Mouse (Mus musculus) hindbrain, embryonic 11.5 days (tissue): ENCODE results near the gene Clec2g. TPM values are rescaled to one million over a fixed set of nuclear protein-coding genes. Genes with fewer than 3 reads are reported as not detected.
A peak's percentile ranks its signal among the peaks of the same experiment; 100 is the strongest.
"Not testable (repeated sequence)": the region's sequence is repeated elsewhere in the genome, so short reads cannot be mapped to it uniquely, and the experiment has no call there.

ENCODE experiments used
- ATAC-seq: fragments of 200-750 bp; cut with Nextera tagmentation; 2 replicates; pipeline ENCODE4 v1.8.0; 2017; ENCODE audit warnings: mild to moderate bottlenecking, moderate TSS enrichment, moderate library complexity; ENCODE audit not compliant: low FRiP score
- DNase-seq: peaks from one replicate; pipeline ENCODE4 v3.0.0-alpha.2; 2015; ENCODE audit warnings: low spot score
- H3K27ac ChIP-seq: fragments of 300-500 bp; sonication (generic); 2 replicates; pipeline ENCODE4 v1.5.1; 2014; ENCODE audit warnings: mild to moderate bottlenecking, low read depth, low read length
- H3K27me3 ChIP-seq: fragments of 300-500 bp; sonication (generic); 2 replicates; pipeline ENCODE4 v1.6.1; 2014; ENCODE audit warnings: mild to moderate bottlenecking, low read length, moderate library complexity, mixed read lengths; ENCODE audit not compliant: control insufficient read depth, insufficient read depth
- H3K36me3 ChIP-seq: fragments of 300-500 bp; sonication (generic); 2 replicates; pipeline ENCODE4 v1.6.1; 2014; ENCODE audit warnings: mild to moderate bottlenecking, low read length, moderate library complexity, mixed read lengths; ENCODE audit not compliant: control insufficient read depth, insufficient read depth
- H3K4me1 ChIP-seq: fragments of 300-500 bp; sonication (generic); replicated peaks from 2 replicates; pipeline ENCODE4 v1.6.1; 2014; ENCODE audit warnings: low read length, mixed read lengths; ENCODE audit not compliant: control insufficient read depth, insufficient read depth
- H3K4me2 ChIP-seq: fragments of 300-500 bp; sonication (generic); replicated peaks from 2 replicates; pipeline ENCODE4 v1.6.1; 2014; ENCODE audit warnings: mild to moderate bottlenecking, low read depth, low read length
- H3K4me3 ChIP-seq: fragments of 300-500 bp; sonication (generic); 2 replicates; pipeline ENCODE4 v1.5.1; 2014; ENCODE audit warnings: low read depth, low read length
- H3K9ac ChIP-seq: fragments of 300-500 bp; sonication (generic); 2 replicates; pipeline ENCODE4 v1.6.1; 2014; ENCODE audit warnings: low read depth, low read length
- H3K9me3 ChIP-seq: fragments of 300-500 bp; sonication (generic); 2 replicates; pipeline ENCODE4 v1.6.1; 2016; ENCODE audit warnings: low read length; ENCODE audit not compliant: control insufficient read depth
- WGBS: fragments of 180-500 bp; shearing (Covaris S2); extraction: QIAGEN DNeasy Blood & Tissue Kit; methylation state at CpG from one replicate; pipeline ENCODE4 v1.1.7; 2014; 5-methylcytosine and 5-hydroxymethylcytosine counted together
- polyA plus RNA-seq: library from polyadenylated mRNA; unstranded; fragments of >200 nt; fragmentation: Nextera tagmentation; extraction: Ambion mirVana; gene quantifications from 2 replicates; pipeline ENCODE4 v1.2.1, GENCODE M21; 2014

The Clec2g gene
- polyA plus RNA-seq, 1 experiment from 2014 or later, result not detected

DNA sequence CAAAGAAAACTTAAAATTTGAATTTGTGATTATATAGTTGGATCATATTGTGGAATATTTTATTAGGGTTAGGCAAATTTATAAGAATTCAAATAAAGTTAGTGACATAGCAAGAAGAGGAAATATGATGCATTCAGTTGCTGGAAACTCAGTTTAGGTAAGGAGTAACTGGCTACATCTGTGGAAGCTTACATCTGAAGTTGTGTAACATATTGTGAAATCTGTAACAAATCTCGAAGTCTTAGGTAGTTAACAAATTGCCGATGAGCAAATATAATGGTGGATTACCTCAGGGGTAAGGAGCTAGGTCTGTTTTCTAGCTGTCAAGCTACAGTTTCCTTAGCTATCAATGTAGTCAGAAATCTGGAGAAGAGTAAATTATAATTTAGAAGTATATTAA, 16.9 kb upstream of the Clec2g start:
- Histone ChIP-seq H3K9me3 (no peaks in the 10 kb centered on the region), H3K27me3 (no peaks in the 10 kb centered on the region), H3K4me3 (no peak overlapping the region), H3K36me3 (no peaks in the 10 kb centered on the region), H3K4me1 (no peaks in the 10 kb centered on the region), H3K27ac (no peak overlapping the region), H3K9ac (no peak overlapping the region), H3K4me2 (no peak overlapping the region)
- no peak for DNase-seq
- no peak for ATAC-seq
- 90% methylated on average over 2 of the region's 2 CpGs for WGBS

- H3K27ac ChIP-seq, result no peak overlapping the region
- WGBS, result 74% methylated on average over 2 of the region's 2 CpGs
- H3K4me1 ChIP-seq, result no peaks in the 10 kb centered on the region
- no peak overlapping the region for H3K4me2 ChIP-seq
- H3K9me3 ChIP-seq, result no peaks in the 10 kb centered on the region
- H3K9ac ChIP-seq, result no peak overlapping the region
- H3K36me3 ChIP-seq, result no peaks in the 10 kb centered on the region
- DNase-seq (peak; percentile 8), ATAC-seq (no peak)
- no peak overlapping the region for H3K4me3 ChIP-seq
- no peaks in the 10 kb centered on the region for H3K27me3 ChIP-seq
Measured at GRCm38 (mm10) chr6:128933050-128933449, 1.1 kb upstream of the Clec2g start.

DNA sequence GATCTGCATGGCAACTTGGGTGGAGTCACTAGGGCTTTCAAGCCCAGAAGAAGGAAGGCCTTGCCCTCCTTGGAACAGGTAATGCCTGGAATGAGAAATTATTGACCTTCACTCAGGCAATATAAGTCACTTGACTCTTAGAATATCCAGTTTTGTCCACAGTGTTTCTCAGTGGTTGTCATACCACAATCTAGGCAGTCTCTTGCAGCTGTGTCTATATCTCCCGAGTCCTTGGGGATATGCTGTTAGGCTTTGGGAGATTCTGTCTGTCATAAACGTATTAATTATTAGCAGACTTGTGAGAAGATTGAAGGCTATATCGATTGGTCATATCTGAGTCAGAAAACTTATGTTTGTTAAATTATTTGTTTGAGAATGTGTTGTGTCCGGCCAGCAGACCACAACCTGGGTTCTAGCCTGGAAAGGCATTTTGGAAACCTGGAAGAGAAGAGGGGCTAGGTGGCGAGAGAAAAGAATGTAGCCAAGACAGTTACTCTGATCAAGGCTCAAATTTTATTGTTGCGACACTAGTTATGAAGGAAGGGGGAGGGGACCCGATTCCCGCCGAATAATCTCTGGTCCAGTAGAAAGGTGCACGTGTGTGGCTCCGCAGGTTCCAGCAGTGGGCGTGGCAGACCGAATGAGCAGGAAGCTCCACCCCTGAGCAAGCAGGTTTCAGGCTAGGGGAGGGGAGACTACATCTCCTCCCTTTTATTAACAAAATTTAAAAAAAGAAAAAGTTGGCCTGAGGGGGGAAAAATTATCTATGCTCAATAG, 1.9 kb downstream of the Clec2g start:
- H3K4me3 ChIP-seq, H3K4me2 ChIP-seq, DNase-seq, H3K27ac ChIP-seq, H3K9me3 ChIP-seq, ATAC-seq, H3K9ac ChIP-seq, H3K27me3 ChIP-seq, H3K36me3 ChIP-seq, H3K4me1 ChIP-seq: not testable (repeated sequence)
- WGBS, result 90% methylated on average over 4 of the region's 13 CpGs

- no peak overlapping the region for H3K9ac ChIP-seq
- no peaks in the 10 kb centered on the region for H3K27me3 ChIP-seq
- H3K4me2 ChIP-seq, result no peak overlapping the region
- H3K4me3 ChIP-seq, result no peak overlapping the region
- no peak for DNase-seq
- H3K36me3 ChIP-seq, result no peaks in the 10 kb centered on the region
- WGBS, result 81% methylated on average over 5 of the region's 5 CpGs
- no peaks in the 10 kb centered on the region for H3K4me1 ChIP-seq
- H3K27ac ChIP-seq, result no peak overlapping the region
- peak; percentile 65 for ATAC-seq
- H3K9me3 ChIP-seq, result no peaks in the 10 kb centered on the region
Measured at GRCm38 (mm10) chr6:128941646-128942421, 7.7 kb downstream of the Clec2g start.

DNA sequence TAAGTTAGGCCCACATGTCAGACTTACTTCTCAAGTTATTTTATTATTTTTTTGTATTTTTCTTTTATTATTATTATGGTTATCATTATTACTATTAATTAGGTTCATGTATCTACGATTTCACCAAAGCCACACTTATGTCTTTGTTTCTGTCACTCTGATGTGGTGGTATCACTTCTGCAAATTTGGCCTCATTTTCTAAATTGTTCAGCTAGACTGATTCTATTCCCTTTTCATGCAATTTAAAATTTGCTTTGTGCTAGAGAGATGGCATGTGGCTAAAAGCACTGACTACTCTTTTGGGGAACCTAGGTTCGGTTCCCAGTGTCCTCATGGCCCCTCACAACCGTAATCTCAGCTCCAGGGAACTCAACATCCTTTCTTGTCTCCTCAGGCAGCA, 11.4 kb downstream of the Clec2g start:
- Histone ChIP-seq H3K4me2 (no peak overlapping the region), H3K36me3 (no peaks in the 10 kb centered on the region), H3K9me3 (no peaks in the 10 kb centered on the region), H3K27me3 (no peaks in the 10 kb centered on the region), H3K4me1 (no peaks in the 10 kb centered on the region), H3K4me3 (no peak overlapping the region), H3K9ac (no peak overlapping the region), H3K27ac (no peak overlapping the region)
- DNase-seq (no peak), ATAC-seq (no peak)
- WGBS, result 88% methylated on average over 3 of the region's 3 CpGs

DNA sequence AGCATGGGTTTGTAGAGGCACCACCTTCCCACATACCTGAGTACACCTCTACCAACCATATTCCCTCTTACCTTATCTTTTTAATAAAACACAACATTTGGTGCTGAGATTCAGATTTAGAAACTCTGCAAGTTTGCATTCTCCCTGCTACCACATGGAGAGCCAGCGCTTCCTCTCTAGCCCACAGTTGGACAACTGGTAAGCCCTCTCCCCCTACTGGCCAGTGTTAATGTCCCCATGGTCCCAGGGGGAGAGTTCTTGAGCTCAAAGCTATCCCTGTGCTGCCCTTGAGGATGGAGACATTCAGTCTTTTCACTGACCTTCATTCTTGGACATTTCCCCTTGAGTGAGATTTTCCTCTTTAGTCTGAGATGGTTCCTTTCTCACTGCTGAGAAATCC, 26.9 kb downstream of the Clec2g start:
- ATAC-seq, result no peak
- WGBS, result 84% methylated on average over 1 of the region's 1 CpGs
- H3K9me3 ChIP-seq, result no peaks in the 10 kb centered on the region
- H3K27me3 ChIP-seq, result no peaks in the 10 kb centered on the region
- no peaks in the 10 kb centered on the region for H3K36me3 ChIP-seq
- H3K4me3 ChIP-seq, result no peak overlapping the region
- H3K9ac ChIP-seq, result no peak overlapping the region
- no peaks in the 10 kb centered on the region for H3K4me1 ChIP-seq
- no peak for DNase-seq
- no peak overlapping the region for H3K4me2 ChIP-seq
- H3K27ac ChIP-seq, result no peak overlapping the region

GRCm38 (mm10) chr6:128962108-128962507, 27.9 kb downstream of the Clec2g start:
- H3K4me3 ChIP-seq, DNase-seq, ATAC-seq, H3K27me3 ChIP-seq, H3K9me3 ChIP-seq, H3K9ac ChIP-seq, H3K27ac ChIP-seq, H3K36me3 ChIP-seq, H3K4me1 ChIP-seq, H3K4me2 ChIP-seq: not testable (repeated sequence)
- WGBS, result 92% methylated on average over 1 of the region's 2 CpGs

- Histone ChIP-seq H3K36me3 (no peaks in the 10 kb centered on the region), H3K27ac (no peak overlapping the region), H3K4me2 (no peak overlapping the region), H3K9me3 (no peaks in the 10 kb centered on the region), H3K9ac (no peak overlapping the region), H3K4me3 (no peak overlapping the region), H3K4me1 (no peaks in the 10 kb centered on the region), H3K27me3 (no peaks in the 10 kb centered on the region)
- ATAC-seq, result no peak
- no peak for DNase-seq
Measured at GRCm38 (mm10) chr6:128964519-128964918, 30.3 kb downstream of the Clec2g start.

- no peak for ATAC-seq
Measured at GRCm38 (mm10) chr6:128968463-128968862, 34.3 kb downstream of the Clec2g start.

More at GRCm38 (mm10) chr6:128968463-128968862, 34.3 kb downstream of the Clec2g start:
- H3K4me2 ChIP-seq, result no peak overlapping the region
- H3K9ac ChIP-seq, result no peak overlapping the region
- H3K27me3 ChIP-seq, result no peaks in the 10 kb centered on the region
- H3K4me3 ChIP-seq, result no peak overlapping the region
- H3K27ac ChIP-seq, result no peak overlapping the region
- DNase-seq, result no peak
- no peaks in the 10 kb centered on the region for H3K36me3 ChIP-seq
- no peaks in the 10 kb centered on the region for H3K9me3 ChIP-seq
- H3K4me1 ChIP-seq, result no peaks in the 10 kb centered on the region
